Mouse (Mus musculus): ENCODE measurements around the gene Ppp1r3d. TPM values are rescaled to one million over a fixed set of nuclear protein-coding genes. Genes with fewer than 3 reads are reported as not detected.

Ppp1r3d gene
- polyA plus RNA-seq (2012; rRNA removed), result 2.6 and 2.9 TPM in 2 replicates

DNA sequence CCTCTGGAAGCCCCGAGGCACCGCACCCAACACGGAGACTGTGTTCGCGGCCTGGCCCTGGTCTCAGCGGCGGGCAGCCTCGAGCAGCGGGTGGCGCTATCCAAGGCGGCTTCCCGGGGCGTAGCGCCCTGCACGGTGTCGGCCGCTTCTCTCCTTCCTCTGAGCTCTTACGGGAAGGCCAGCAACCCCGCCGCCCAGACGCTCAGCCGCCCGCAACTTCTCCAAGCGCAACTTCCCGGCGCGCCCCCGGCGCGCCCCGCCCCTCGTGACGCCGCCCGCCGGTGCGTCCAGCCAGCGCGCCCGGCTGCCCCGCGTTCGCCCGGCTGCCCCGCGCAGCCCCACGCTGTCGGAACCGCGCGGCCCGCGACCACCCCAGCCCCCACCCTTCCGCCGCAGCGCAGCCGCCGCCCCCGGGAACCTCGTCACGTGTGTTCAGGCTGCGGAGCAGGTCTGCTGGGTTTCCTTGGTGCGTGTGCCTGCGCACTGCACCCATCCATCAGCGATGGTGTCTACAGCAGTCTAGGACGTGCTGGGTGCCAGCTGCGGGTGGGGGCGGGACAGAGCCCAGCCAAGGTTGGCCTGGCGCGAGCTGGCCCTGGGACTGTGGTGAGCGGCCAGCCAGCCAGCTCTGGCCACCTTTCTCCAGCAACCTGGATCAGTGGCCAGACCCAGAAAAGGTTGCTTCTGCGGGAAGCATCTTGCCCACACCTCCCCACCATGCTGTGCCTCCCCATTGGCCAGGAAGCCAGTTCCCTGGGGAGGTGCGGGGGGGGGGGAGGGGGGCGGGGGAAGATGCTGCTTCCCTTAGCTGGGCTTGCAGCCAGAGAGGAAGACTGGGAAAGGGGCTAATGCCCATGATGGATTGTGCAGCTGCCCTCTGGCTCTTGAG, at the start of gene Ppp1r3d, which contains the start of gene Fam217b:
TSS of gene Ppp1r3d (minus strand) at position 212 of the 889 bp plus-strand sequence.
TSS of gene Fam217b (plus strand) at position 264 of the 889 bp plus-strand sequence.

GRCm38 (mm10) chr2:178430231-178430630, 16.0 kb upstream of the Ppp1r3d start, which contains the start of gene Cdh26:
Gene Cdh26, plus strand, starts transcription at chr2:178430531.

GRCm38 (mm10) chr2:178407053-178407815, 7.0 kb downstream of the Ppp1r3d start, which contains the start of gene Sycp2:
Gene Sycp2, minus strand, starts transcription at chr2:178407685.

Other genes starting within 250 kb of the Ppp1r3d start
- 0.37 and 0.39 TPM in 2 replicates for gene Sycp2, start 6.8 kb downstream of the Ppp1r3d start, polyA plus RNA-seq (2012; rRNA removed)
- 4.6 and 5.9 TPM in 2 replicates for gene Fam217b, start 52 bp upstream of the Ppp1r3d start, polyA plus RNA-seq (2012; rRNA removed)
- 0.16 and 0.33 TPM in 2 replicates for gene Cdh26, start 16.1 kb upstream of the Ppp1r3d start, polyA plus RNA-seq (2012; rRNA removed)

Data from central nervous system, embryonic 14 days (tissue).